Mouse (Mus musculus): ENCODE results near the gene Pitpnm1. TPM values are rescaled to one million over a fixed set of nuclear protein-coding genes. Genes with fewer than 3 reads are reported as not detected.

Gene Pitpnm1
- polyA plus RNA-seq, 1 experiment from 2014 or later, result 12.2 TPM

DNA sequence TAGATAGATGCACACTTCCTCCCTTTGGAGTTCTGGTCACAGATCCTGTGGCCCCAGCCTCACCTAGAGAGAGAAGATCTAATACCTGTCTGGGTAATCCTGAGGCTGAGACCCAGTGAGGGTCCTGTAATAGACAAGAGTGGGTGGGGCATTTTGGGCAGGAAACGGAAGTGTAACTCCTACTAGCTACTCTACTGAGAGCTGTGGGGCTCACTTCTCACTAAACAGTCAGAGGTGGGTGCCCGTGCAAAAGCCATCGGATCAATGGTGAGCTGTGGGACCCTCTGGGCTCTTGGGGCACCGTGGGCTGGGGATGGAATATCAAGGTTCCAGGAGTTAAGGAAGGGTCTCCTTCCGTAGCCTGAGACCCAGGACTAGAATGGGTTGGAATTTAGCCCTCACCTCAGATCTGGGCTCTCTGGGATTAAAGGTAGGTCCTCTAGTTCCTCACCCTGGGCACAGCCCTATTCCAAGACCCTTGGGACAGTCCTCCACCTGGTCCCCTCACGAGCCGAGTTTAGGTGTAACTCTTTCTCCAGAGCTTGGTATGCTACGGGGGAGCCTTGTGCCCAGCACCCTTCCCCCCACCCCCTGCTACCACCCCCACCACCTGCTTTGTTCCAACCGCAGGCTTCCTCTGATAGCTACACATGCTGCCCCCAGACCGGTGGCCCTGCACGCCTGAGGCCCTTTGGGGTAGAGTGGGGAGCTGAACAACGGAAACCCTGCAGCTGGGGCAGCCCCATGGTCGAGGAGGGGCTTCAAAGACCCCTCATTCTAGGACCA lies 54.8 kb downstream of the Pitpnm1 start:
- no peak overlapping the region for H3K9ac ChIP-seq (ENCODE audit: low read depth, low read length)
- H3K4me1 ChIP-seq (replicated peaks; ENCODE audit: control insufficient read depth, insufficient read depth, low read length), result no peaks in the 10 kb centered on the region
- H3K36me3 ChIP-seq (ENCODE audit: control insufficient read depth, insufficient read depth, low read length), result 0 out of 2 replicates have a peak, but pooled peaks cover 8% of the 10 kb centered on the region
- no peak overlapping the region for H3K4me3 ChIP-seq (ENCODE audit: low read depth, low read length)
- H3K27ac ChIP-seq (ENCODE audit: low read depth, low read length), result no peak overlapping the region
- WGBS, result 82% methylated on average over 13 of the region's 13 CpGs
- H3K4me2 ChIP-seq (replicated peaks; ENCODE audit: low read depth, low read length), result no peak overlapping the region
- DNase-seq (ENCODE audit: low spot score) (no peak), ATAC-seq (ENCODE audit: low FRiP score) (no peak)
- no peaks in the 10 kb centered on the region for H3K27me3 ChIP-seq (ENCODE audit: control insufficient read depth, insufficient read depth, low read length)
- no peaks in the 10 kb centered on the region for H3K9me3 ChIP-seq (ENCODE audit: control insufficient read depth, low read length)

DNA sequence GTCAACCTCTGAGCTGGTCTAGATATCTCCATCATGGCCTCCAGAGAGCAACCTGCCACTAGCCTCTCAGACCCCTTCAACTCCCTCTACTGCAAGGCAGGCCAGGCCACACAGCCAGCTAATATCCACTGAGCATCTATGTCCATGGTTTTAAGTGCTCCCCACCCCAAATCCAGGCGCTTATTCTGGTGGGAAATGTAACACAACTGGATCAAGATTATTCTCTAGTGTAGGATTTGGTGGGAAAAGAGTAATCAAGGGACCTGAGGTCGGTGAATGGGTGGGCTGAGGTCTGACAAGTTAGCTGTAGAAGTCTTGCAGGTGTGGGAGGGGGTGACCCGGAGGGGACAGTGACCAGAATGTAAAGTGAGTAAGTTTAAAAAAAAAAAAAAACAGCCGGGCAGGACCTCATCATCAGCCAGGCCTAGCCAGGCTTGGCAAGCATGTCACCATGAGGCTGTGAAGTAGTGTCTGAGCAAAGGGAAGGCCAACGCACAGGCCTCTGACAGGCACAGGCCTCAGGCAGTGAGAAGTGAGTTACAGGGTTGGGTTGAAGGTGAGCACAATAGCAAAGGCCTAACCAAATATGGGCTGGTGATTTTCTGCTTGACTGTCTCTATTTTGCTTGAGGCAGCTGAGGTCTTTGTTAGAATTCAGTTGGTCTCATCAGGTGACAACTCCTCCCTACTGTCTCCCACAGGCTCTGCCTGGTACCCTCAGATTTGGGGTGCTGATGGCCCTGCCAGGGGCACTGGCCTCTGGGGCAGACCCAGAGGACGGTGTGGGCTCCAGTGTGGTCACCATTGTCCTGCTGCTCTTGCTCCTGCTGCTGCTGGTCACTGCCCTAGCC lies 55.6 kb downstream of the Pitpnm1 start:
- H3K4me2 ChIP-seq (replicated peaks; ENCODE audit: low read depth, low read length), result no peak overlapping the region
- 0 out of 2 replicates have a peak, but pooled peaks cover 6% of the 10 kb centered on the region for H3K36me3 ChIP-seq (ENCODE audit: control insufficient read depth, insufficient read depth, low read length)
- no peaks in the 10 kb centered on the region for H3K4me1 ChIP-seq (replicated peaks; ENCODE audit: control insufficient read depth, insufficient read depth, low read length)
- peak overlapping the region; percentile 58; the same call in 1 of the 2 replicates for H3K27ac ChIP-seq (ENCODE audit: low read depth, low read length)
- H3K27me3 ChIP-seq (ENCODE audit: control insufficient read depth, insufficient read depth, low read length), result no peaks in the 10 kb centered on the region
- WGBS, result 70% methylated on average over 6 of the region's 6 CpGs
- no peak overlapping the region for H3K4me3 ChIP-seq (ENCODE audit: low read depth, low read length)
- 0 out of 2 replicates have a peak, but pooled peaks have one; percentile 5 for ATAC-seq (ENCODE audit: low FRiP score)
- no peak for DNase-seq (ENCODE audit: low spot score)
- H3K9ac ChIP-seq (ENCODE audit: low read depth, low read length), result no peak overlapping the region
- no peaks in the 10 kb centered on the region for H3K9me3 ChIP-seq (ENCODE audit: control insufficient read depth, low read length)

DNA sequence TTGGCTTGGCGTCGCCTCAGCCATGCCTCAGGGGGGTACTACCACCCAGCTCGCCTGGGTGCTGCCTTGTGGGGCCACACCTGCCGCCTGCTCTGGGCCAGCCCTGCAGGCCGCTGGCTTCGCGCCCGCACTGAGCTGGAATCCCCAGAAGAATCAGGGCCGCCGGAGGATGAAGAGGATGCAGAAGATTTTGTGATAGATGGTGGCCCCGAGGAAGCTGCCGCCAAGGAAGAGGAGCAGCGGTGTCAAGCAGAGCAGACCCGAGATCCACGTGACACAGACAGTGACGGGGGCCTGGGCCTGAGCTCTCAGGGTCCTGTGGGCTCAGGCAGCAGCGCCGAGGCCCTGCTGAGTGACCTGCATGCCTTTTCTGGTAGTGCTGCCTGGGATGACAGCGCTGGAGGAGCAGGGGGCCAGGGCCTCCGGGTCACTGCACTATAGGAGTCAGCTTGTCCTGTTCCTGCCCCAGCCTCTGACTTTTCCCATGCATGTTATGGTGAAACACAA lies 56.3 kb downstream of the Pitpnm1 start:
- WGBS, result 71% methylated on average over 20 of the region's 20 CpGs
- no peaks in the 10 kb centered on the region for H3K4me1 ChIP-seq (replicated peaks; ENCODE audit: control insufficient read depth, insufficient read depth, low read length)
- H3K4me3 ChIP-seq (ENCODE audit: low read depth, low read length), result no peak overlapping the region
- no peak overlapping the region for H3K4me2 ChIP-seq (replicated peaks; ENCODE audit: low read depth, low read length)
- no peak for DNase-seq (ENCODE audit: low spot score)
- no peak overlapping the region for H3K9ac ChIP-seq (ENCODE audit: low read depth, low read length)
- H3K9me3 ChIP-seq (ENCODE audit: control insufficient read depth, low read length), result no peaks in the 10 kb centered on the region
- H3K27me3 ChIP-seq (ENCODE audit: control insufficient read depth, insufficient read depth, low read length), result no peaks in the 10 kb centered on the region
- ATAC-seq (ENCODE audit: low FRiP score), result no peak
- H3K36me3 ChIP-seq (ENCODE audit: control insufficient read depth, insufficient read depth, low read length), result peaks cover 10% of the 10 kb centered on the region; the same call in 1 of the 2 replicates
- H3K27ac ChIP-seq (ENCODE audit: low read depth, low read length), result peak overlapping the region; percentile 58; the same call in 1 of the 2 replicates

DNA sequence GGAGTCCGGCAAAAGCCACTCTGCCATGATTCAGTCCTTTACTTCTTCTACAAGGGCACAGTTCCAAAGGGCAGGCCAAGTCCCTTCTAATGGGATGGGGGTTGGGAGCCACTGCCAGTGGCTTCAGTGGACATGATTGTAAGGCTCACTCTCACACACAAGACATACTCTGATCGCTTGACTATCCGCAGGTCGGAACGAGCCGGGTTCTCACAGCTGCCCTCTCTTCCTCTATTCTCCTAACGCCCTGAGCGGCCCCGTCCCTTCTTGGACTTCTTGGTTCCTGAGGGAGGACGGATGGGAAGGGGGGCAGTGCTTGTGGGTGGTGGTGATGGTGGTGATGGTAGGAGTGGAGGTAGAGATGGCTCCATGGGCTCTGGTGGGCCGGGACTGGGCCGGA lies 57.0 kb downstream of the Pitpnm1 start:
- peaks cover 10% of the 10 kb centered on the region; the same call in 1 of the 2 replicates for H3K36me3 ChIP-seq (ENCODE audit: control insufficient read depth, insufficient read depth, low read length)
- no peak overlapping the region for H3K4me2 ChIP-seq (replicated peaks; ENCODE audit: low read depth, low read length)
- DNase-seq (ENCODE audit: low spot score) (no peak), ATAC-seq (ENCODE audit: low FRiP score) (no peak)
- H3K27me3 ChIP-seq (ENCODE audit: control insufficient read depth, insufficient read depth, low read length), result no peaks in the 10 kb centered on the region
- WGBS, result 94% methylated on average over 12 of the region's 12 CpGs
- no peak overlapping the region for H3K27ac ChIP-seq (ENCODE audit: low read depth, low read length)
- no peaks in the 10 kb centered on the region for H3K4me1 ChIP-seq (replicated peaks; ENCODE audit: control insufficient read depth, insufficient read depth, low read length)
- no peaks in the 10 kb centered on the region for H3K9me3 ChIP-seq (ENCODE audit: control insufficient read depth, low read length)
- H3K9ac ChIP-seq (ENCODE audit: low read depth, low read length), result no peak overlapping the region
- H3K4me3 ChIP-seq (ENCODE audit: low read depth, low read length), result no peak overlapping the region

DNA sequence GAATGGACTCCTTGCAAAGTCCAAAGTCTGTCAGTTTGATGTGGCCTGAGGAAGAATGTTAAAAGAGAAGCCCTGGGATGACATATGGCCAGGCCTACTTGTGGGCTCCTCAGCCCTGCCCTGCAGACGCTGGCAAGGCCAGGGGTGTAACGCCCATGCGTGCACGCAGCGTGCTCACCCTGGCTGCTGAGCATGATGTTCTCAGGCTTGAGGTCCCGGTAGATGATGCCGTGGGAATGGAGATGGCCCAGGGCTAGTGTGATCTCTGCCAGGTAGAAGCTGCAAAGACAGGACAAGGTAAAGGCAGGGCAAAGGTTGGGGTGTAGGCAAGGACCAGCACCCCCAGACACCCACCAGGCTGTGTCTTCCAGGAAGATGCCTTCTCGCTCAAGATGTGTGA lies 59.3 kb downstream of the Pitpnm1 start:
- Histone ChIP-seq H3K27ac (ENCODE audit: low read depth, low read length) (no peak overlapping the region), H3K36me3 (ENCODE audit: control insufficient read depth, insufficient read depth, low read length) (peaks cover 10% of the 10 kb centered on the region; the same call in 1 of the 2 replicates)
- WGBS, result 96% methylated on average over 8 of the region's 8 CpGs

DNA sequence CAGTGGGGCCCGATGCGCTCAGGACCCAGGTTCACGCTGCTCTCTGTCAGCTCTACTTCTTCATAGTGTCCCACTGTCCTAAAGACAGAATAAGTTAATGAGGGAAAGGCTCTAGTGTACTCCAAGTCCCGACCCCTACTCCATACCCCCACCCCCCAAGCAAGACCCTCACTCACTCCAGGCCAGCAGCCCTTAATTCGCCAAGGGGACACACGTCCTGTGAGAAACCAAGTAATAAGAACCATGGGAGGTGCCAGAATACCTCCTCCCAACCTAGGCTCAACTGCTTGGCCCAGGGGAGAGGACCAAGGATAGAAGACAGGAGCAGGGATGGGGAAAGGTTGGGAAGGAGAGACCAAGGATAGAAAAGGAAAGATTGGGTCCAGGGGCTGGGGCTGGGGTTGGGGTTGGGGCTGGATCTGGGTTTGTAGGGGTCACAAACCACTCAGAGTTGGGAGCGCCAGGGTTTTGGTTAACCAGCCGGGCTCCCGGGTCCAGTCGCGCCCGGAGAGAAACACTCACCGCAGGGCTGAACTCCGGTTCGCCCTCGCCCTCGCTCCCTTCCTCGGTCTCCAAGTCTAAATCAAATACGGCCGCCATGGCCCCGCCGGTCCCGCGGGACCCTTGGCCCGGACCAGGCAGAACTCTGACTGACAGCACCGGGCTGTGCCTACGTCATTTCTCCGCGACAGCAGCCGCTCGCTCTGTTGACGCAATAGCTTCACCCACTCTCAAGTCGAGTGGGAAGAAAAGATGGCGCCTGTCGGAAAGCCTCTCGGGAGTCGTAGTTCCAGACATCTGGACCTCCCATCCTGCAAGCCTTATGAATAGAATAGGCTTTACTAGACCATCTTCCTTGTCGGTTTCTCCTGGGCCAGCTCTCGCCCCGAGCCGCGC lies 63.1 kb downstream of the Pitpnm1 start, which contains the start of gene Rps6kb2:
Rps6kb2 (minus strand) TSS at position 709 of the 897 bp plus-strand sequence.
- peak within 1 kb of the TSS; percentile 77 for H3K4me3 ChIP-seq (ENCODE audit: low read depth, low read length)
- H3K9me3 ChIP-seq (ENCODE audit: control insufficient read depth, low read length), result no peaks in the 10 kb centered on the region
- peak; percentile 97 for DNase-seq (ENCODE audit: low spot score)
- peak within 1 kb of the TSS; percentile 65 for H3K9ac ChIP-seq (ENCODE audit: low read depth, low read length)
- peaks cover 5% of the 10 kb centered on the region; the same call in 1 of the 2 replicates for H3K4me1 ChIP-seq (replicated peaks; ENCODE audit: control insufficient read depth, insufficient read depth, low read length)
- H3K27ac ChIP-seq (ENCODE audit: low read depth, low read length), result peak within 1 kb of the TSS; percentile 51
- 8% methylated on average over 42 of the region's 42 CpGs for WGBS
- H3K4me2 ChIP-seq (replicated peaks; ENCODE audit: low read depth, low read length), result peak within 1 kb of the TSS; percentile 86
- peak; percentile 92 for ATAC-seq (ENCODE audit: low FRiP score)
- no peaks in the 10 kb centered on the region for H3K27me3 ChIP-seq (ENCODE audit: control insufficient read depth, insufficient read depth, low read length)
- peaks cover 8% of the 10 kb centered on the region; the same call in 1 of the 2 replicates for H3K36me3 ChIP-seq (ENCODE audit: control insufficient read depth, insufficient read depth, low read length)

More for the DNA sequence above, 59.3 kb downstream of the Pitpnm1 start:
- no peak overlapping the region for H3K9ac ChIP-seq (ENCODE audit: low read depth, low read length)
- ATAC-seq (ENCODE audit: low FRiP score) (no peak), DNase-seq (ENCODE audit: low spot score) (no peak)
- H3K9me3 ChIP-seq (ENCODE audit: control insufficient read depth, low read length), result no peaks in the 10 kb centered on the region
- H3K4me1 ChIP-seq (replicated peaks; ENCODE audit: control insufficient read depth, insufficient read depth, low read length), result peaks cover 5% of the 10 kb centered on the region; the same call in 1 of the 2 replicates
- no peak overlapping the region for H3K4me3 ChIP-seq (ENCODE audit: low read depth, low read length)
- no peak overlapping the region for H3K4me2 ChIP-seq (replicated peaks; ENCODE audit: low read depth, low read length)
- no peaks in the 10 kb centered on the region for H3K27me3 ChIP-seq (ENCODE audit: control insufficient read depth, insufficient read depth, low read length)

DNA sequence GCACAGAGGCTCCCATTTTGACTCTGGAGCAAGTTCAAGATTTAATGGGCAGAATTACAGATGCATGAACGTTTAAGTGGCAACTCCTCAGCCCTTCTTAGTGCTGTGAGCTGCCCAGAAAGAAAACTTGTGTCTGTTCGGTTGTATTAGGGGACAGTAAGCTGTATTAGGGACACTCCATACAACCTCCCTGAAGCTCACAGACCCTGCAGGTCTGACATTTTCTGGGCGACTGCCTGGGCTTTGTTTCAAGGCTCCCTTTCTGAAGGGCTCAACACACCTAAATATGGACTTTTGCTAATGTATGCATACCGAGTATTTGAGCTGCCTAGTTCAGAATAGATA lies 63.7 kb downstream of the Pitpnm1 start:
- Histone ChIP-seq H3K36me3 (ENCODE audit: control insufficient read depth, insufficient read depth, low read length) (peaks cover 8% of the 10 kb centered on the region; the same call in 1 of the 2 replicates), H3K4me2 (replicated peaks; ENCODE audit: low read depth, low read length) (peak overlapping the region; percentile 86), H3K4me3 (ENCODE audit: low read depth, low read length) (peak overlapping the region; percentile 77), H3K27ac (ENCODE audit: low read depth, low read length) (peak overlapping the region; percentile 51), H3K27me3 (ENCODE audit: control insufficient read depth, insufficient read depth, low read length) (no peaks in the 10 kb centered on the region), H3K9me3 (ENCODE audit: control insufficient read depth, low read length) (no peaks in the 10 kb centered on the region), H3K9ac (ENCODE audit: low read depth, low read length) (peak overlapping the region; percentile 65), H3K4me1 (replicated peaks; ENCODE audit: control insufficient read depth, insufficient read depth, low read length) (peaks cover 5% of the 10 kb centered on the region; the same call in 1 of the 2 replicates)
- 40% methylated on average over 4 of the region's 4 CpGs for WGBS
- ATAC-seq (ENCODE audit: low FRiP score) (peak; percentile 37; the same call in 1 of the 2 replicates), DNase-seq (ENCODE audit: low spot score) (no peak)

Data from hindbrain, embryonic 11.5 days (tissue).